Mouse (Mus musculus): ENCODE results near the gene Ccl25.

The Ccl25 gene

DNA sequence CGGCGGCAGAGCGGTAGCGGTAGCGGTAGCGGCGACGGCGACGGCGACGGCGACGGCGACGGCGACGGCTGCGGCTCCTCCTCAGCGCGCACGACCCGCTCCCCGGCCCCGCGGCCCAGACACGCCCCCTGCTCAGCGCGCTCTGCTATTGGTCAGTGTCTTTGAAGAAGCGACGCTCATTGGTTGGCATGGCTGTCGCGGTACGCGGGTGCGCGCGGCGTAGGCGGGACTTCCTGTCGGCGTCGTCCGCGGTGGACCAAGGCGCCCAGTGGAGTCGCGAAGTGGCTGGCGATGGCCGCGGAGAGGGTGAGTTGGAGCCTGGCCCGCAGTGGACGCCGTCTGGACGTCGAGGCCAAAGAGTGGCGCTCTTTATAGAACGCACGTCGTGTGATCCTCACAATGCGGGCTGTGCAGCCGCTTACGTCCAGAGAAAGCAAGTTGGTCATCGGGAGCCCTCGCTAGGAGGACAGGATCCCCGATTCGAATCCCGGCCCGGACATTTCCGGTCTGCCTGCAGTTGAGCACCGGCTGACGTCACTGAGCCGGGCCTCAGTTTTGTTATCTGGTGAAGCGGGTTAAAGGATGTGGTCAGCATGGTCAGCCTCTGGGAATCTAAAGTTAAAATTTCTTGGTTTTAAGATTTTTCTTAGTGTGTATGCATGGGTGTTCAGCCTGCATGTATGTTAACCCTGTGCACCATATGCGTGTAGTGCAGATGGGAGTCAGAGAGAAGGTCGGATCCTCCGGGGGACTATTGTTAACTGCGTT lies at the start of gene Ccl25, which contains the start of gene Elavl1:
Ccl25 (plus strand) TSS at position 228 of the 768 bp plus-strand sequence.
Elavl1 (minus strand) TSS at position 431 of the 768 bp plus-strand sequence.
- CTCF ChIA-PET, result interaction anchor here (0.7 kb wide), 1 partner anchor 68 kb away, joined by 3 read pairs; no protein-coding TSS in a partner anchor

DNA sequence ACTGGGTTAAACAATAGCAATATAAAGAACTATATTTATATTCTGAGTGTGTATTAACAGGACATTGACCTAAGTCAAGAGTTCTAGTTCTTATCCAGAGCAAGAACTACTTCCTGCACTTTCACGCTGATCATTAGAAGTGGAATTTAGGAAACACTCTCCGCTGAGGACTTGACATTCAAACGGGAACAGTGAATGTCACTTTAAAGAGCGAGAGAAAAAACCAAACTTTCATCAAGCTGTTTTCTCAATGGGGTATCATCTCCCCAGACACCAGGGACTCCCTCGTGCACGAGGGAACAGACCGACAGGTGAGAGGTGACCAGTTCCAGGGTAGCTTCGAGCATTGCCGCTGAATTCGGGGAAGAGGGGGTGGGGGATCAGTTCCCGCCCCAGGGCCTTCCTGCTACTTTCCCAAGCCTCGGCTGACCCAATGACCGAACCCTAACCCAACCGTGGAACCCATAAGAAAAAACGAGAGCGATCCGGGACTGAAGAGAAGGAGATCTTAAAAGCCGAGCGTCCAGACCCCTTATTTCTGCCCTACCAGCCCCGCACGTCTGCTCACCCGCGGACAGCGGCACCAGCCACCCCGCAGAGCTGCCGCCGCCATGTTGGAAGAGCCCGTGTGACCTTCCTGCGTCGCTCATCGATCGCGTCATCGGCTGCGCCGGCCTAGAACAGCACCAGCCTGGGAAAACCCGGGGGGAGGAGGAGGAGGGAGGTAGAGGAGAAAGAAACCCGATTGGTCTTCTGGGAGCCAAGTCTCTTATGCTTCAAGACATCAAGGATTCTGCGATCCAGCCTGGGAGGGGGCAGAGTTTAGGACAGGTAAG lies 49.5 kb upstream of the Ccl25 start, which contains the start of gene Timm44:
Timm44 (minus strand) TSS at position 639 of the 836 bp plus-strand sequence.
- CTCF ChIA-PET, result no interaction called here

DNA sequence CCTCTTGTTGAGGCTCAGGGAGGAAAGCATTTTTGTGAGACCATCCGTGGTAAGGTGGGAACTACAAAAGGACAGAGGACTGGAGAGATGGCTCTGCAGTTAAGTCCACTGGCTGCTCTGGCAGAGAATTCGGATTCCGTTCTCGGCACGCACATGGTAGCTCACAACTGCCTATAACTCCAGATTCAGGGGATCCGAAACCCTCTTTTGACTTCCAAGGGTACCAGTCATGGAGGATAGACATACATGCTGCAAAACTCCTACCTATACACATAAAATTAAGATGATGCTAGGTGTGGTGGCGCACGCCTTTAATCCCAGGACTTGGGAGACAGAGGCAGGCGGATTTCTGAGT lies 48.9 kb upstream of the Ccl25 start:
- CTCF ChIA-PET, result interaction anchor here (0.7 kb wide), 1 partner anchor 228 kb away, joined by 3 read pairs; no protein-coding TSS in a partner anchor

DNA sequence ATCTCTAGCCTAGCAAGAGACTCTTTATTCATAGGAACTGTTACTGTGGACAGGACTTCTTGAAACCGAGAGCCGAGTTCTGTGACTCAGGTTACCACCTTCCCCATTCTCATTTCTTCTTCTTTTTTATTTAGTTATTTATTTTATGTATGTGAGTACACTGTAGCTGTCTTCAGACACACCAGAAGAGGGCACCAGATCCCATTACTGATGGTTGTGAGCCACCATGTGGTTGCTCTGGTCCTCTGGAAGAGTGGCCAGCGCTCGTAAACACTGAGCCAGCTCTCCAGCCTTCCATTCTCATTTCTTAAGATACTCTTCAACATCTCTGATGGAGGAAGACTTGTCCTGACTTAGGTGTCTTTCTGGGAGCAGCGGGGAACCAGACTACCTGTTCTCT lies 32.3 kb upstream of the Ccl25 start:
- CTCF ChIA-PET, result no interaction called here

DNA sequence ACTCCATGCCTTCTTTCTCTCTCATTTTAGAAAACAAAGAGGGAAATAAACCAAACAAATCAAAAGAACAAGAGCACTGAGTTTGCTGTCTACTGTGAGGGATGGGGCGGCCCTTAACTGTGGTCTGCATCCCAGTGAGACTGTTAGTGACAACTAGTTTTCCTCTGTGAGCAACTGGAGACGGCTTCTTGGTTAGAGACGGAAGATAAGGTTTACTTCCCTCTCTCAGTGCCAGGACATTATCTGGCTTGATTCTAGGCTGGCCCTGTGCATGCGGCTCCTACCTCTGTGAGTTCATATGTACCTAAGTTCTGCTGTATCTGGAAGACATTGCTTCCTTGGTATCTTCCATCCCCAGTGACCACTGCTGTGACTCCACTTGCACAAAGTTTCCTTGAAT lies 27.2 kb upstream of the Ccl25 start:
- CTCF ChIA-PET, result no interaction called here

DNA sequence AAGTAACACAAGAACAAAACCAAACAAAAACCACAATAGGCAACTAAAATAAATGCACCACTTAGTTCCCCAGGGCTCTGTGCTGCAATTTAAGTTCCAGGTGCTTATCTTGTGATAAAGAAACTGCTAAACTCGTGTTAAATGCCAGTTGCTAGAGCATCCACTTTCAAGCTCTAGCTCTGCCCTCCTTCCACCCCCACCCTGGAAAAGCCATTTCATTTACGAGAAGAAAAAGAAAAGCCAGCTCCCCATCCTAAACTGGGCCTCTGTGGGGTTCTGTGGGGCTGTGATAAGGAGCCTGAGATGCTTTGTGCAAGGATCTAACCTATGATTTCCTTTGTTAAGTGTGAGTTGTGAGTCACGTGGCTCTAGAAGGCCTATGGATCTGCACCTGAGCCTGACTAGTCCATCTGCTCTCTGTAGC lies 20.9 kb upstream of the Ccl25 start:
- CTCF ChIA-PET, result no interaction called here

DNA sequence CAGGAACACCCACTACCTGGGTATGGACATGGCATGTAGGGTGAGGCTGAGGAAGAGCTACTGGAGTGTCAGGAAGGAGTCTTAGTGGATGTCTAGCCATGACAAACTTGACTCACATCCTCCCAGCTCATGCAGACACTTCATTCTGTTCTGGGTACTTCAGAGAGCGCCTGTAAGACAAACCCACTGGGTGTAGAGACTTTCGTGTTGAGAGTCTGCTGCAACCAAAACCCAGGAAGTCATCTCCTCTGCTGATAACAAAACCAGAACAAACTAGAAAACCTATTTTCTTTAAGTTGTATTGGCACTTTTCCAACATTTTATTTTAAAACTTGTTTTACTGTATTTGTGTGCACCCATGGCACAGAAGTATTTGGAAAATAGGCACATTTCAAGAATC lies 19.2 kb upstream of the Ccl25 start:
- CTCF ChIA-PET, result interaction anchor here (0.5 to 0.6 kb wide), 2 partner anchors 11 to 92 kb away, joined by 3 to 6 read pairs; no protein-coding TSS in a partner anchor

DNA sequence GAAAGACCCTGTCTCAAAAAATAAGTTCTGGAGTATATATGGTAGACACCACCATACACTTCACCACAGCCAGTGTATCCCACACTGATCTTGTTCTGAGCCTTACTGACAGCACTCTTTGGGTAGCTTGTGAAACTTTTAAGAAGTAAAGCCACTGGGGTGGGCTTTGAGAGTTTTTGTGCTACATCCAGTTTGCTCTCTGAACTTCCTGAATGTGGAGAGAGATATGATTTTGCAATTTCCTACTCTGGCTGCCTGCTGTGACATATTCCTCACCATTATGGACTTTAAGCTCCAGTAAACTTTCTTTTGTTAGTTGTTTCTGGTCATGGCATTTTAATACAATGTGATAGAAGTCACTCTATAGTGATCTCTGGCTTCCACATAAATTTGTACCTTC lies 12.9 kb upstream of the Ccl25 start:
- CTCF ChIA-PET, result interaction anchor here (1.0 to 1.1 kb wide), 2 partner anchors 10 to 44 kb away, joined by 3 read pairs; no protein-coding TSS in a partner anchor

DNA sequence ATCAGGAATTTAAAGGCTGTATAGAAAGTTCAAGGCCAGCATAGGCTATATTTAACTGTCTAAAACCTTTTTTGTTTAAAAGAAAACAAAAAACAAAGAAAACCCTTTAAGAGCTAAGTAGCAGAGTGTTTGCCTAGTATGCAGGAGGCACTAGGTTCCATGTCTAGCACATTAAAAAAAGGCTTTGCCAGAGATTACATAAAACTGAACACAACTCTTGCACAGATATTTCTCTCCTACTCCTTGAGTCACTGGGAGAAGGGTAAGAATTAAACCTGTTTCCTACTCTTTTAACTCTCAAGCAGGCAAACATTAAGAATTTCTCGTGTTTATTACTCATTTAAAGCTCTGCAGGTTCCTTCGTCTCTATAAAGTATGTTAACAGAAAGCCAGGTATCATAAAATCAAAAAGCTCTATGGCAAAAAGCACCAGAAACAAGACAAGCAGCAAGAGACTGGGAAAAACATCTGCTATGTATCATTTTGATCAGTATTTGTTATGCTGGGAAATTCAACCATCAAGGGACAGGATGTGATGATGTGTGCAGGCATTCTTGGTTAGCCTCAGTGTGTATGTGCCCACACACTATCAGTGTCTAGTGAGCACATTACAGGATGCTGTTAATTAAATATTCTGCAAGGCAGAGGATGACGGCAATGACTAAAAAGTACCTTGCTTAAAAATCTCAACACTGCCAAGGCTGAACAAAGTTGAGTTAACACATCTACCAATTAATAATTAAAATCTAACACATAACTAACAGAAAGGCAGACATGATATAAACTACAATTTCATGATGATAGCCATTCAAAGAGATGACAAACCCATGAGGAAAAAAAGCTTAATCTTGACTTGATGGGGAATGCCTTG lies 11.5 kb upstream of the Ccl25 start:
- CTCF ChIA-PET, result interaction anchor here (0.6 to 0.9 kb wide), 3 partner anchors 12 to 171 kb away, joined by 3 to 5 read pairs (median 3); no protein-coding TSS in a partner anchor

DNA sequence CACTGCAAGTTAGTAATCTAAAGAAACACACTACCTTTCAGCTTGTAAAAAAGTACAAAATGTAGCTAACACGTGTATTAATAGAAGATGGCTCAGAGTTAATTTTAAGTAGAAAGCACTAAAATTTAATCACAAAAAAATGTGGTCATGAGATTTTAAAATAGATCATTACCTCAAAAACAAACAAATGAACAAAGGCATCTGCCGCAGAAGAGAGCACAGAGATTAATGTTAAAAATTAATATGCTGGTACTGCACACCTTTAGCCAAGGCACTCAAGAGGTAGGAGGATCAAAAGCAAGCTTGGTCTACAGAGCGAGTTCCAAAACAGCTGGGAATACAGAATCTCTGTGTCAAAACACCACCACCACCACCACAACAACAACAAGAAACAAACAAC lies 10.2 kb upstream of the Ccl25 start:
- CTCF ChIA-PET, result no interaction called here

DNA sequence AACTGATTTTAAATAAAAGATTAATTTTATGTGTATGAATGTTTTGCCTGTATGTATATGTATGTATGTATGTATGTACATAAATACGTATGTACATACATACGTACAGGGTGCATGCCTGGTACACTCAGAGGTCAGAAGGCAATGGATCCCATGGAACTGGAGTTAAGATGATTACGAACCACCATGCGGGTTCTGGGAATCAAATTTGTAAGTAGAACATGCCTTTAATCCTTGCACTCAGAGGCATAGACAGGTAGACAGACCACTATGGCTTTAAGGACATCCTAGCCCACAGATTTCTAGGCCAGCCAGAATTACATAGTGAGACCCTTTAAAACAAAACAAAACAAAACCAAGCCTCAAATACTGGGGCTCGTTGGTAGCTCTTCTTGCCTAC lies 6.9 kb upstream of the Ccl25 start:
- CTCF ChIA-PET, result no interaction called here

DNA sequence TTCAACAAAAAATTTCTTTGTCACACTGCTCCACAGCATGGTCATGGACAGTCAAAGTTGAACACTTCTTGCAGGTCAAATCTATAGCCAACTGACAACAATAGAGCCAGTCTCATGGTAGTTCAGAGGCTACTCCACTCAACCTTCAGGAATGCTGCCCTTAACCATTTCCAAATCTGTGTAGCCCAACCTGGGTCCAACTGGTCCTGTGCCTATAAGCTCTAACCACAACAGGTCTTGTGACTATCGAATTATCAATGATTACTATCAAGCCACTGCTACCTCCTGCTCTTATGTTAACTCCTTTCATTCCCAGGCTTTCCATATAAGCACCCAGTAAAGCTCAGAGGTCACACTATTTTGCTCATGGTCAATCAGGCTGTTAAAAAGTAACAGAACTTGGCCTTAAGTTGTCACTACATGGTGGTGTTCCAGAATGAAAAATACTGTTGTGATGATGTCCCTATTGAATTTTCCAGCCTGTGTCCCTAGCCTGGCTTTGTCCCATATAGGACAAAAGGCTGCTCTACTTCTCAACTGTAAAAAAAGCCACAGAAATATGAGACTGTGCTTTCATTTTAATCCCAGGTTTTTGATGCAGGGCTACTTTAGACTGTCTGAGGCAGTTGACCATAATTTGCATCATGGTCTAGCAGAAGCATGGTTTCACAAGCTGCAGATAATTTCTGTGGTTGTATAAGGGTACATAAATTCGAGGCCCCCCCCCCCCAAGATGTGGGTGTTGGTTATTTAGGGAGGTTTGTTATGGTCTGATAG lies 6.0 kb upstream of the Ccl25 start:
- CTCF ChIA-PET, result no interaction called here

DNA sequence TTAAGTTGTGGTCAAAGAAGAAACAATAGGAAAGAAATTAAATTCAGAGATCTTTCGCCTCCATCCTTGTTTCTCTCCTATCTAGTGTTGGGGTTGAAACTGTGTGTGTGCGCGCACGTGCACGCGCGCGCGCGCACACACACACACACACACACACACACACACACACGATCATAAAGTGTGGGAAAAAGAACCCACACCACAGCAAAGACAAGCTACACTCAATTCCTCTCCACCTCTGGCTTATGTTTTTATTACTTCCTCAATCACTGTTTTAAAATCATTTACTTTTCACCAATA lies 5.5 kb upstream of the Ccl25 start:
- CTCF ChIA-PET, result no interaction called here

DNA sequence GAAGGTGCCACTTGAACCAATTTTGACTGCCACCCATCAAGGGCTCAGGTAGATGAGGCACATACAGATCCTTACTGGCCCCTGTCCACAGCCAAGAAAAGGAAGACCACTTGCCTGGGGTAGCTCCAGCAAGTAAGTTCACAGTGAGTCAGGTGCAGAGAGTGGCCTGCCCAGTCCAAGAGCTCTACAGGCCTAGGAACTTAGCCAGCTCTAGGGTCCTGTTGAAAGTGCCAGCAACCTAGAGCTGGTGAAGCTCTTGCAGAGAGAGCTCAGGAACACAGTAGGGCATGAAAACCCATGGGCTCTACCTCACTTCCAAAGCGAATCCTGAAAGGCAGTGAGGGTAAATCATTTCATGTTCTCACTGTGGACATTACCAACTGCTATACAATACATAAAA lies 4.6 kb upstream of the Ccl25 start:
- CTCF ChIA-PET, result no interaction called here

DNA sequence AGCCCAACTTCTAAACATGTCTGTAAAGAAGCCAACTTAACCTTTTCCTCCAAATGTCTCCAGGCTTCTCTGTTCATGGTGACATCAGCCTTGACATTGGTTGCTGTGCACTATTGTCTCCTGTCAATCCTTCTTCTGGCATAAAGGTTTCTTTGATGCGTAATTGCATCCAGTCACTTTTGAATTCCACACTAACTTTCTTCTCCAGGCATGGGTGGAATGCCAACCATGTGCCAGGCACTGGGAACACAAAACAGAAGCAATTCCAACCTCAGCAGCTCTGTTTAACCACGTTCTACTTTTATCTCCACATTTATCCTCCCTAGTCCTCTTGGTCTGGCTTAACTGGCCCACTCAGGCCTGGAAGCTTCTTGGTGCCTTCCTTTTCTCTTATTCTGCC lies 4.0 kb upstream of the Ccl25 start:
- CTCF ChIA-PET, result no interaction called here

DNA sequence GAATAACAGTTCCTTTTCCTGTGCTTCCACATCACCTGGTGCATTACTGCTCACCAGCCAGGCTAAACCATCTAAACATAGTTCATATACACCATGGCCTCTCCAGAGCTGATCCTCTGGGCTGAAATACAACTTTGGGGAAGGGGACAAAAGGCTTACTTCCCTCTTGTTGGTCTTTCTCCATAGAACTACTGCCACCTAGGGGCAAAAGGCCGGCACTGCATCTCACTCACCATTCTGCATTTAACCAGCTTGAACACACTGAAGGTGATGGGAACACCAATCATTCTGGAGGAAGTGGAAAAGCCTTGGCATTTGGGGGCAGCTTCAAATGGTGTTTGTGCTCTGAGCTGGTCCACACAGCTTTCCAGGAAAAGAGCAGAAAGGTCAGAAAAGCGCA lies 2.5 kb upstream of the Ccl25 start:
- CTCF ChIA-PET, result interaction anchor here (0.7 to 0.8 kb wide), 2 partner anchors 10 to 188 kb away, joined by 3 to 14 read pairs; partner anchors contain the start of gene Cd209g

DNA sequence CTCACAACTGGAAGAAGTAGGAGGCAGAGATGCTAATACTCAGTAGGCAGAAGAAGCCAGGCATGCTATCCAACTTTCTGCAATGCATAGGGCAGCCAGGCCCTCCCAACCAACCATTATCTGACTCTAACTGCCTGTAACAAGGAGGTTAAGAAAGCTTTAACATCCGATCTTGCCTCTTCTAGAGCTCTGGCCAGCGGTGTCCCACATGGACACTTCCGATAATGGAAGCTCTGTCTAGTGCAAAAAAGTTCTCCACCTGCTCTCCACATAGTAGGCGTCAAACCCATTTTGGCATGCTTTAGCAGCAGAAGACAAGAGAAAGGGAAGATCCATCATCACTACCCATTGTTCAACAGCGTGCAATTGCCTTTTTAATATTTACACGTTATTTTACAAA lies 1.1 kb upstream of the Ccl25 start:
- CTCF ChIA-PET, result interaction anchor here (0.8 kb wide), 1 partner anchor 57 kb away, joined by 3 read pairs; no protein-coding TSS in a partner anchor

DNA sequence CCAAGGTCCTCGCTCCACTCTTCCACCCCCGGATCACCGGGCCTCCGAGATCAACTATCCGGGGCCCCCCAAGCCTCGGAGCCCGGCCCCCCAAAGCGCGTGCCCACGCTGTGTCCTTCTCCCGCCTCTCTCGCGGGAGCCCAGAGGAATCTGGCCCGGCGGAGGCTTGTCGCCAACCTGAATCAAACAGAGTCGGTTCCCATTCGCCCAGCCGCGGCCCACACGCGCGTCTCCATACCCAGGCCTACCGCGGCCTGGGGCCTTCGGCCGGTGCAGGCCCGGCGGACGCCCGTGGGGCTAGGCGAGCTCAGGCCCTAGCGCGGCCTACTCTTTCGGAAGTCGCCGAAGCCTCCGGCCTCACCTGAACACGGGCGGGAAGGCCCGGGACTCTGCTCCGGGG lies 485 bp upstream of the Ccl25 start:
- CTCF ChIA-PET, result interaction anchor here (0.7 to 0.8 kb wide), 2 partner anchors 57 to 68 kb away, joined by 3 read pairs; no protein-coding TSS in a partner anchor

DNA sequence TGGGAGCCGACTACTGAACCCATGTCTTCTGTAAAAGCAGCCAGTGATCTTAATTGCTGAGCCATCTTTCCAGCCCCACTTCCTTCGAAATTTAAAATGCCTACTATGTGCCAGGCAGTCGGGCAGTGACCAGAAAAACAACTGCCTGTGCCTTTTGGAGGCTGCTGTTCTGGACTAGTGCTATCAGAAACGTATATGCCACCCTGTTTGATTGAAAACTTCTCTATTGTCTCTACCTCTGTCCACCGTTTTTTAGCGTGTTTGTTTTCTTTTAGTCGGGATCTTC lies 684 bp downstream of the Ccl25 start:
- CTCF ChIA-PET, result no interaction called here

DNA sequence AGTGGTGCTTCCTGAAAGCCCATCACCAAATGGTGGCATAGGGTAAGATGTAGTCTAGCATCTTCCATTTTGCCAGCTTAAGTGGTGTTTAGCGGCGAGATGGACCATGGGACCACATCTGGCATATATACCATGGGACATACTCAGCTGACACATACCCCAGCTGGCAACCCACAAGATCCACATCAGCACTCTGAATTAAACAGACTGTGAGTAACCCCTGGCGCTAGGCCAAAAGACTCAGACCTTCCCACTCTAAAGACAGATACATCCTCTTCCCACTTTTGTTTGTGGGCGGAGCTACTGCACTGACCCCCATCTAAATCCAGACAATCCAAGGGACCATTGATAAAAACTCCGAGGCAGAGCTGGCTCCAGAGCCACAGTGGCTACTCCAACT lies 4.0 kb downstream of the Ccl25 start:
- CTCF ChIA-PET, result interaction anchor here (0.7 kb wide), 1 partner anchor 10 kb away, joined by 4 read pairs; no protein-coding TSS in a partner anchor

DNA sequence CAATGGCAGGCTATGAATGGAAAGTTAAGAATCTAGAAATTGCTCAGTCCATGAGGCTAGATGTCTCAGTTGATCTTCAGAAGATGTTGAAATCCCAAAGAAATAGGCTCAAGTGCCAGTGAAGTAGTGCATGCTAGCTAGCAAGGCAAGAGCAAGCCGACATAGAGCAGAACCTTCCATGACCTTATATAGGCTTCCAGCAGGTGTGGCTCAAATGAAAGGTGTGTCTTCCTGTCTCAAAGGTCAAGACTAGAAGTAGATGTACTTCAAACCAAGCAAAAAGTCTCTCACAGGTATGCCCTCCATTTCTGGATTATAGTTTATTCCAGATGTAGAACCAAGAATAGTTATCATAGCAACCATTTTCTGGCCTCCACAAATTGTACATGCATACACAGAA lies 9.0 kb downstream of the Ccl25 start:
- CTCF ChIA-PET, result interaction anchor here (0.8 kb wide), 1 partner anchor 27 kb away, joined by 3 read pairs; no protein-coding TSS in a partner anchor
